Mouse (Mus musculus) olfactory bulb, adult 2 months (tissue): ENCODE data around the gene Ctcfl.

ENCODE experiments used
- CTCF ChIP-seq: fragments of 200-500 bp; IDR thresholded peaks from 2 replicates; pipeline ENCODE4 v1.5.1; 2012; ENCODE audit warnings: low read depth, mild to moderate bottlenecking, low read length, moderate library complexity; ENCODE audit not compliant: insufficient read depth
- POLR2A ChIP-seq: fragments of 200-500 bp; IDR thresholded peaks from 2 replicates; pipeline ENCODE4 v1.6.1; 2012; ENCODE audit warnings: mild to moderate bottlenecking, low read depth, low read length, moderate library complexity; ENCODE audit not compliant: insufficient read depth

DNA sequence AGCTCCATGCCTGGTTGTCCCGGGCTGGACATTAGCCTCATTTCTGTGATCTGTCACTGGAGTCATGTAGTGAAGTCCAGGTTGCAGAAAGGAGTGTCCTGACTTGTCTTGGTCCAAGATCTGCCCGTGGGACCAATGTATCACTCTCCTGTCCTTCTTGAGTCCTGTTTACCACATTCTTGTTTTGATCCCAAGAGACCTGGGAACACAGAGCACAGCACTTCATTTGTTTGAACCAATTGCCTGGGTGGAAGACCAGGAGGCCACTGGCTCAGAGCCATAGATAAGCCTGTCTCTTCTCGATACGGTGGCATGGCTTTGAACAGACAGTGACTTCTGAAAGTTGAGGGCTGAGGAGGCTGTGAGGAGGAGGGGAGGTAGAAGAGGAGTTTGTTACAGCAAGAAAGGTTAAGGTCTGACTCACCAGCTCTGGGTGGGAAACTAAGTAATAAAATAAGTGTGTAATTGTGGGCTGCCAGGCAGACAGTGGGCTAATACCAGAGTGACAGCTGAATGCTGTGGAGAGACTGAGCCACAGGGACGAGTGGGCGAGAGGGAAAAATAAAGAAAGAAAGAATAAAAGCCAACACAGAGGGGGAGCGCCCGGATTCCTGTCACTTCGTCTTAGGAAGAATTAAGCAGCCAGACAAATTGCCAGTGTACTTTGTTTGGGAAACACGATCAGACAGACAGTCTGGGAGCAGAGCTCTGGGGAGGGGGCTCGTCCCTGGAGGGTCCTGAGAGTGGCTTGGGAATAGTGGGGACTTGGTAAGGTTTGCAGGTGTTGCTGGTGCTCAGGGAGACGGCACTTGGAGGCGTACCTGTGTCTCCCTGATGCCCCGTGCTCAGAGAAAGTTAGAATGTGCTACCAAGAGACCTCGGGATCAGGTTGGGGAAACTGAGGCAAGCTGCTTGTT is 19.3 kb upstream of the Ctcfl start:
- no peak for TF ChIP-seq CTCF
- no peak for TF ChIP-seq POLR2A
